Mouse (Mus musculus) small intestine, adult 2 months (tissue): ENCODE results near the gene Ext2.

Experiments
- CTCF ChIP-seq: fragments of 200-500 bp; IDR thresholded peaks from 2 replicates; pipeline ENCODE4 v1.5.1; 2012; ENCODE audit warnings: low read depth, mild to moderate bottlenecking, control low read depth, inconsistent platforms, low read length, moderate library complexity, mixed read lengths; ENCODE audit not compliant: insufficient replicate concordance, insufficient read length; ENCODE audit errors: extremely low read depth
- POLR2A ChIP-seq: fragments of 200-500 bp; IDR thresholded peaks from 2 replicates; pipeline ENCODE4 v1.6.1; 2012; ENCODE audit warnings: low read depth, mild to moderate bottlenecking, control low read depth, inconsistent platforms, low read length, moderate library complexity

DNA sequence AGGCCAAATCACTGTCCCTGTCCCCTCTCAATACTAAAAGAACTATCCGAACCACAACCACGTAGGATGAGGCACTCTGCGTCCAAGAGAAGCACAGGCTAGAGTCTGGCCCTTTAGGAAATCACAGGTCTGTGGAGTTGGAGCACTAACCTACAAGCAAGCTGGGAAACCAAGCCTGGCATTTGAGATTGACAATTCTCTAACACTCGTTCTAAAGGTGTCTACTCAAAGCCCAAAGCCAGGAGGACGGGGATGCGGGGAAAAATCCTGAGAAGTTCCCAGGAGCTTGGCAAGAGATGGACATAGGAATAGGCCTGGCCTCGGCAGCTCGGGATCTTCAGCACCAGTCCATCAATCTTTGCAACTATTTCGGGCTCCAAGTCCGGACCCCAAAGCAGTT, 177.2 kb downstream of the Ext2 start:
- TF ChIP-seq CTCF (no peak), POLR2A (no peak)
